In genomic region chr10:34811131-34811530, GRCm38 (mm10) we compare ENCODE assay signal across 20 mouse cellular contexts.
DNase-seq lines count a peak whose midpoint lies in the region.
"Had no signal": no experiment of that assay in that cellular context is flagged by ENCODE, and none has a peak within 500 bp of the region (broad histone marks: within the 10 kb centered on the region; RNA-seq: fewer than 3 reads in every experiment).

No protein-coding gene starts in this region.

- no peaks in the 10 kb centered on the region for H3K36me3 ChIP-seq in limb, embryonic 10.5 days
- H3K36me3 ChIP-seq: embryonic facial prominence, embryonic 13.5 days; embryonic facial prominence, embryonic 15.5 days; forebrain, embryonic 10.5 days; forebrain, embryonic 12.5 days; G1E had no signal

- no peak overlapping the region for H3K4me3 ChIP-seq in limb, embryonic 10.5 days
- H3K4me3 ChIP-seq: embryonic facial prominence, embryonic 13.5 days; embryonic facial prominence, embryonic 15.5 days; erythroblast, embryonic 14.5 days; forebrain, embryonic 10.5 days; forebrain, embryonic 12.5 days had no signal

- H3K9me3 ChIP-seq in limb, embryonic 10.5 days (replicated peaks): no peaks in the 10 kb centered on the region
- H3K9me3 ChIP-seq: embryonic facial prominence, embryonic 13.5 days; embryonic facial prominence, embryonic 15.5 days; forebrain, embryonic 10.5 days; forebrain, embryonic 12.5 days had no signal

- H3K4me1 ChIP-seq in limb, embryonic 10.5 days: no peaks in the 10 kb centered on the region
- H3K4me1 ChIP-seq: embryonic facial prominence, embryonic 13.5 days; embryonic facial prominence, embryonic 15.5 days; forebrain, embryonic 10.5 days; forebrain, embryonic 12.5 days had no signal

- H3K27me3 ChIP-seq in limb, embryonic 10.5 days (ENCODE audit: low read depth, poor library complexity, severe bottlenecking): no peaks in the 10 kb centered on the region
- H3K27me3 ChIP-seq: CH12.LX; embryonic facial prominence, embryonic 13.5 days; embryonic facial prominence, embryonic 15.5 days; forebrain, embryonic 12.5 days had no signal

- DNase-seq in 3T3-L1 (ENCODE audit: low read depth, low spot score): peak; percentile 55
- DNase-seq in Muller cell, postnatal 12 days (ENCODE audit: inconsistent ontology term): peak; percentile 77
- DNase-seq in layer of hippocampus, adult 11-12 months (ENCODE audit: low spot score): no peak
- no peak for DNase-seq in cerebellum, adult 9-10 months
- DNase-seq in limb, embryonic 10.5 days (ENCODE audit: low spot score): no peak
- DNase-seq: adrenal gland, adult 8-10 months; adrenal gland, postnatal 14 days; adrenal gland, postnatal 36 days; cerebellum, adult 11-12 months; cerebellum, adult 2 months; cerebellum, adult 9-11 months; cerebellum, postnatal 14 days; cerebellum, postnatal 36 days had no signal

- H3K27ac ChIP-seq in limb, embryonic 10.5 days: no peak overlapping the region
- H3K27ac ChIP-seq: embryonic facial prominence, embryonic 13.5 days; embryonic facial prominence, embryonic 15.5 days; forebrain, embryonic 10.5 days; forebrain, embryonic 12.5 days had no signal

- 87% methylated on average over 3 of the region's 3 CpGs for WGBS in limb, embryonic 10.5 days

Comparison
In these comparisons a context has a peak if more than half of its experiments do, and no peak if none do; other contexts are left out.
1. DNase-seq: peak in 3T3-L1 (single experiment) and Muller cell, postnatal 12 days (single experiment); none in layer of hippocampus, adult 11-12 months (single experiment), cerebellum, adult 9-10 months (single experiment) and limb, embryonic 10.5 days (single experiment).